Mouse (Mus musculus): ENCODE measurements around the gene Mllt6. TPM values are rescaled to one million over a fixed set of nuclear protein-coding genes. Genes with fewer than 3 reads are reported as not detected.
"Not testable (repeated sequence)": the region's sequence is repeated elsewhere in the genome, so short reads cannot be mapped to it uniquely, and the experiment has no call there.

Mllt6 gene
- polyA plus RNA-seq, 1 experiment from 2014 or later: 3.9 TPM

GRCm38 (mm10) chr11:97653376-97653775 is 9.8 kb upstream of the Mllt6 start:
- H3K4me1 ChIP-seq (replicated peaks); H3K9ac ChIP-seq (replicated peaks); H3K27ac ChIP-seq; H3K9me3 ChIP-seq; ATAC-seq; H3K36me3 ChIP-seq; H3K27me3 ChIP-seq; H3K4me3 ChIP-seq (replicated peaks); H3K4me2 ChIP-seq (replicated peaks): not testable (repeated sequence)
- WGBS: 90% methylated on average over 11 of the region's 11 CpGs

- no peaks in the 10 kb centered on the region for H3K9me3 ChIP-seq
- no peak overlapping the region for H3K9ac ChIP-seq (replicated peaks)
- no peak overlapping the region for H3K27ac ChIP-seq
- no peak for ATAC-seq
- no peak overlapping the region for H3K4me3 ChIP-seq (replicated peaks)
- WGBS: 97% methylated on average over 2 of the region's 2 CpGs
- no peaks in the 10 kb centered on the region for H3K36me3 ChIP-seq
- no peak overlapping the region for H3K4me2 ChIP-seq (replicated peaks)
- H3K27me3 ChIP-seq: no peaks in the 10 kb centered on the region
- peaks cover 4% of the 10 kb centered on the region for H3K4me1 ChIP-seq (replicated peaks)
Observed at GRCm38 (mm10) chr11:97654210-97654609, 9.0 kb upstream of the Mllt6 start.

- 74% methylated on average over 14 of the region's 14 CpGs for WGBS
- Histone ChIP-seq H3K4me2 (replicated peaks) (no peak overlapping the region), H3K27me3 (peaks cover 9% of the 10 kb centered on the region), H3K4me1 (replicated peaks) (peaks cover 21% of the 10 kb centered on the region), H3K9ac (replicated peaks) (no peak overlapping the region), H3K4me3 (replicated peaks) (no peak overlapping the region), H3K36me3 (no peaks in the 10 kb centered on the region), H3K27ac (no peak overlapping the region), H3K9me3 (no peaks in the 10 kb centered on the region)
- no peak for ATAC-seq
Observed at GRCm38 (mm10) chr11:97656269-97656971, 6.8 kb upstream of the Mllt6 start.

GRCm38 (mm10) chr11:97657184-97657945 is 5.8 kb upstream of the Mllt6 start:
- peaks cover 30% of the 10 kb centered on the region for H3K4me1 ChIP-seq (replicated peaks)
- no peak for ATAC-seq
- H3K9ac ChIP-seq (replicated peaks): no peak overlapping the region
- H3K36me3 ChIP-seq: no peaks in the 10 kb centered on the region
- H3K4me2 ChIP-seq (replicated peaks): no peak overlapping the region
- no peaks in the 10 kb centered on the region for H3K9me3 ChIP-seq
- H3K27me3 ChIP-seq: peaks cover 19% of the 10 kb centered on the region
- H3K4me3 ChIP-seq (replicated peaks): no peak overlapping the region
- no peak overlapping the region for H3K27ac ChIP-seq
- WGBS: 58% methylated on average over 4 of the region's 6 CpGs

GRCm38 (mm10) chr11:97657967-97658366 is 5.2 kb upstream of the Mllt6 start:
- H3K9me3 ChIP-seq; H3K36me3 ChIP-seq; H3K27ac ChIP-seq; ATAC-seq; H3K4me3 ChIP-seq (replicated peaks); H3K9ac ChIP-seq (replicated peaks); H3K4me2 ChIP-seq (replicated peaks): not testable (repeated sequence)
- Histone ChIP-seq H3K4me1 (replicated peaks) (peaks cover 35% of the 10 kb centered on the region), H3K27me3 (peaks cover 20% of the 10 kb centered on the region)
- WGBS: 90% methylated on average over 6 of the region's 6 CpGs

- Histone ChIP-seq H3K9me3 (no peaks in the 10 kb centered on the region), H3K4me3 (replicated peaks) (peak overlapping the region; percentile 93), H3K9ac (replicated peaks) (no peak overlapping the region), H3K36me3 (no peaks in the 10 kb centered on the region), H3K27ac (no peak overlapping the region), H3K4me1 (replicated peaks) (peaks cover 35% of the 10 kb centered on the region), H3K27me3 (peaks cover 20% of the 10 kb centered on the region), H3K4me2 (replicated peaks) (peak overlapping the region; percentile 83)
- no peak for ATAC-seq
- 77% methylated on average over 11 of the region's 11 CpGs for WGBS
Observed at GRCm38 (mm10) chr11:97658751-97659266, 4.4 kb upstream of the Mllt6 start.

- Histone ChIP-seq H3K27me3 (peaks cover 20% of the 10 kb centered on the region), H3K36me3 (no peaks in the 10 kb centered on the region), H3K9ac (replicated peaks) (peak overlapping the region; percentile 86), H3K9me3 (no peaks in the 10 kb centered on the region), H3K27ac (peak overlapping the region; percentile 58), H3K4me3 (replicated peaks) (peak overlapping the region; percentile 93), H3K4me1 (replicated peaks) (peaks cover 39% of the 10 kb centered on the region), H3K4me2 (replicated peaks) (peak overlapping the region; percentile 83)
- 11% methylated on average over 13 of the region's 13 CpGs for WGBS
- no peak for ATAC-seq
Observed at GRCm38 (mm10) chr11:97659267-97659989, 3.8 kb upstream of the Mllt6 start.

GRCm38 (mm10) chr11:97659990-97660714 is 3.1 kb upstream of the Mllt6 start:
- Histone ChIP-seq H3K4me3 (replicated peaks) (peak overlapping the region; percentile 93), H3K27ac (peak overlapping the region; percentile 58), H3K27me3 (peaks cover 20% of the 10 kb centered on the region), H3K9me3 (no peaks in the 10 kb centered on the region), H3K36me3 (no peaks in the 10 kb centered on the region), H3K9ac (replicated peaks) (peak overlapping the region; percentile 86), H3K4me2 (replicated peaks) (peak overlapping the region; percentile 83), H3K4me1 (replicated peaks) (peaks cover 47% of the 10 kb centered on the region)
- ATAC-seq: peak; percentile 89
- under 1% methylated on average over 66 of the region's 78 CpGs for WGBS

GRCm38 (mm10) chr11:97660734-97661647 is 2.2 kb upstream of the Mllt6 start:
- H3K4me2 ChIP-seq (replicated peaks): peak overlapping the region; percentile 83
- peak overlapping the region; percentile 86 for H3K9ac ChIP-seq (replicated peaks)
- WGBS: 1% methylated on average over 27 of the region's 27 CpGs
- H3K36me3 ChIP-seq: peaks cover 8% of the 10 kb centered on the region
- H3K27me3 ChIP-seq: peaks cover 20% of the 10 kb centered on the region
- peaks cover 52% of the 10 kb centered on the region for H3K4me1 ChIP-seq (replicated peaks)
- no peaks in the 10 kb centered on the region for H3K9me3 ChIP-seq
- no peak for ATAC-seq
- H3K27ac ChIP-seq: no peak overlapping the region
- peak overlapping the region; percentile 93 for H3K4me3 ChIP-seq (replicated peaks)

- Histone ChIP-seq H3K27me3 (peaks cover 20% of the 10 kb centered on the region), H3K9ac (replicated peaks) (0 out of 2 replicates have a peak overlapping the region, but pooled peaks have one; percentile 14), H3K4me3 (replicated peaks) (peak overlapping the region; percentile 93), H3K4me1 (replicated peaks) (peaks cover 52% of the 10 kb centered on the region), H3K4me2 (replicated peaks) (peak overlapping the region; percentile 83), H3K36me3 (peaks cover 13% of the 10 kb centered on the region), H3K27ac (no peak overlapping the region), H3K9me3 (no peaks in the 10 kb centered on the region)
- no peak for ATAC-seq
- WGBS: 2% methylated on average over 20 of the region's 20 CpGs
Observed at GRCm38 (mm10) chr11:97661648-97662133, 1.5 kb upstream of the Mllt6 start.

Data from midbrain, embryonic 13.5 days (tissue).